Mouse (Mus musculus) heart, postnatal 0 days (tissue): ENCODE data around the gene Cdca3.

Experiments used
- CTCF ChIP-seq: IDR thresholded peaks from 2 replicates; pipeline ENCODE4 v1.5.1; 2016; ENCODE audit warnings: antibody characterized with exemption, control low read depth, low read depth
- EP300 ChIP-seq: IDR thresholded peaks from 2 replicates; pipeline ENCODE4 v1.6.1; 2016; ENCODE audit warnings: antibody characterized with exemption, low read depth

GRCm38 (mm10) chr6:124863125-124863657, 33.8 kb downstream of the Cdca3 start:
- TF ChIP-seq CTCF (no peak), EP300 (no peak)
